Mouse (Mus musculus) kidney, postnatal 0 days (tissue): Measurements from ENCODE around the gene Ier5l. TPM values are rescaled to one million over a fixed set of nuclear protein-coding genes. Genes with fewer than 3 reads are reported as not detected.

Source experiments
- ATAC-seq: fragments of 200-750 bp; cut with Nextera tagmentation; replicated peaks from 2 replicates; pipeline ENCODE4 v1.8.0; 2017; ENCODE audit warnings: low read depth, moderate number of reproducible peaks, moderate TSS enrichment, moderate library complexity; ENCODE audit not compliant: low FRiP score
- DNase-seq: peaks from one replicate; pipeline ENCODE4 v3.0.0-alpha.2; 2016; ENCODE audit warnings: low spot score
- H3K27ac ChIP-seq: fragments of 300-500 bp; sonication (generic); 2 replicates; pipeline ENCODE4 v1.5.1; 2014; ENCODE audit warnings: mild to moderate bottlenecking
- H3K27me3 ChIP-seq: fragments of 300-500 bp; sonication (generic); 2 replicates; pipeline ENCODE4 v1.6.1; 2014; ENCODE audit warnings: low read length, mixed read lengths; ENCODE audit not compliant: insufficient read depth
- H3K36me3 ChIP-seq: fragments of 300-500 bp; sonication (generic); 2 replicates; pipeline ENCODE4 v1.6.1; 2014; ENCODE audit warnings: low read length, mixed read lengths; ENCODE audit not compliant: insufficient read depth
- H3K4me1 ChIP-seq: fragments of 300-500 bp; sonication (generic); replicated peaks from 2 replicates; pipeline ENCODE4 v1.6.1; 2014; ENCODE audit warnings: antibody characterized with exemption, low read length, mixed read lengths; ENCODE audit not compliant: insufficient read depth
- H3K4me2 ChIP-seq: fragments of 300-500 bp; sonication (generic); 2 replicates; pipeline ENCODE4 v1.6.1; 2014; ENCODE audit warnings: mild to moderate bottlenecking, low read length, moderate library complexity, mixed read lengths
- H3K4me3 ChIP-seq: fragments of 300-500 bp; sonication (generic); replicated peaks from 2 replicates; pipeline ENCODE4 v1.5.1; 2014; ENCODE audit warnings: low read depth, low read length
- H3K9ac ChIP-seq: fragments of 300-500 bp; sonication (generic); 2 replicates; pipeline ENCODE4 v1.6.1; 2014; ENCODE audit warnings: low read depth, low read length
- H3K9me3 ChIP-seq: fragments of 300-500 bp; sonication (generic); replicated peaks from 2 replicates; pipeline ENCODE4 v1.6.1; 2016; ENCODE audit warnings: low read length, inconsistent platforms, mixed read lengths
- CTCF ChIP-seq: IDR thresholded peaks from 2 replicates; pipeline ENCODE4 v1.5.1; 2016; ENCODE audit warnings: antibody characterized with exemption, low read depth, mild to moderate bottlenecking, moderate library complexity
- WGBS: fragments of 180-500 bp; shearing (Covaris S2); extraction: QIAGEN DNeasy Blood & Tissue Kit; methylation state at CpG from one replicate; pipeline ENCODE4 v1.1.7; 2014; 5-methylcytosine and 5-hydroxymethylcytosine counted together
- polyA plus RNA-seq: library from polyadenylated mRNA; unstranded; fragments of >200 nt; fragmentation: Nextera tagmentation; extraction: Ambion mirVana; gene quantifications from 2 replicates; pipeline ENCODE4 v1.2.1, GENCODE M21; 2015

The Ier5l gene
- polyA plus RNA-seq, 1 experiment from 2014 or later: 8.1 TPM

DNA sequence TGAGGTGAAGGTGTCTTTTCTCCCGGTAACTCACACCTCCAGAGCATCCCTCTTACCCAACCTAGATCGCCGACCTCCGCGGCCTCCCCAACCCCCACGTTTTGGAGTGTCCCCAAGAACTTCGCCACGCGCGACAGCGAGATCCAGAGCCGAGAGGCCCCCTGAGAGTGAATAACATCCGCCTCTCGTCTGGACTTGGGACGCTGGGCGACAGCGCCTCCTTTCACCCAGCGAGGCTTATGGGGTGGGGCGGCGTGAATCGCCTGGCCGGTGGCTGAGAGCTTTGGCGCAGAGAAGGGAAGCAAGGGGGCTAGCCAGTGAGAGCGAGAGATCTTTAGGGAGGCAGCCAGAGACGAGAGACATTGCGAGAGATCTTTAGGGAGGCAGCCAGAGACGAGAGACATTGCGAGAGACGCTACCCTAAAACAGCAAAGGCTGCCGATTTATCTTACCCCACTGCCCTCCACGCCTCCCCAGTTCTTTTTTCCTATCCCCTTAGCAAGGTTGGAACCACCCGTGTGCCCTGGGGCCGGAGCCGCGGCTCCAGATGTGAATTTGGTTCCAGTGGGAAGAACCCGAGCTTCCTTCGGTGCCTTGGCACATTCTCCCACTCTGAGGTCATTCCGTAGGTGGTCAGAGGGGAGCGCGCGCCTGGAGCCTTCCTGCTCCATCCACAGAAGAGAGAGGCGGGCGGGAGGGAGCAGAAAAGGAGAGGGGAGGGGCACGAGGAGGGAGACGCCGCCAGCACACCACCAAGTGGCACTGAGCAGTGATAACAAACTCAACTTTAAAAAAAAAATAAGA is 3.7 kb downstream of the Ier5l start:
- H3K4me3 ChIP-seq: peak overlapping the region; percentile 89
- H3K27ac ChIP-seq: peak overlapping the region; percentile 99
- H3K4me2 ChIP-seq: peak overlapping the region; percentile 98
- H3K36me3 ChIP-seq: no peaks in the 10 kb centered on the region
- H3K27me3 ChIP-seq: no peaks in the 10 kb centered on the region
- WGBS: under 1% methylated on average over 46 of the region's 46 CpGs
- H3K4me1 ChIP-seq: peaks cover 8% of the 10 kb centered on the region
- no peak for ATAC-seq
- no peaks in the 10 kb centered on the region for H3K9me3 ChIP-seq
- peak overlapping the region; percentile 77 for H3K9ac ChIP-seq
- peak; percentile 31; the same call in 1 of the 2 replicates for TF ChIP-seq CTCF
- DNase-seq: peak; percentile 93

DNA sequence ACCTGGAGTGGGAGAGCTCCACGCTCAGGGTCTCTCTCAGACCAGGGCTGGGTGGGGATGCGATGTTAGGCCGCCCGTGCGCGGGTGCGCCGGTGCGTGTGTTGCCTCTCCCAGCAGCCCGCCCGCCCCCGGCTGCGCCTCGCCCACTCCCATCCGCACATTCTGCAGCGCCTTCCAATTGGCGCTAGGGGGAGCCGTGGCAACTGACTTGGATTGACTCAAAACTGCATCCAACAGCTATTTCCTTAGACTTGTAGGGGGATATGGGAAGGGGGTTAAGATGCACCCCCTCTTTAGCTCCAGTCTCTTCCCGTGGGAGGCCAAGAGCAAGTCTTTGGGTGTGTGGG is 4.2 kb downstream of the Ier5l start:
- H3K4me1 ChIP-seq: peaks cover 8% of the 10 kb centered on the region
- H3K4me2 ChIP-seq: peak overlapping the region; percentile 98
- peak overlapping the region; percentile 77 for H3K9ac ChIP-seq
- DNase-seq (peak; percentile 94), ATAC-seq (0 out of 2 replicates have a peak, but pooled peaks have one; percentile 12)
- H3K27ac ChIP-seq: peak overlapping the region; percentile 99
- H3K4me3 ChIP-seq: peak overlapping the region; percentile 89
- peak; percentile 82 for TF ChIP-seq CTCF
- H3K36me3 ChIP-seq: no peaks in the 10 kb centered on the region
- H3K27me3 ChIP-seq: no peaks in the 10 kb centered on the region
- H3K9me3 ChIP-seq: no peaks in the 10 kb centered on the region
- WGBS: under 1% methylated on average over 18 of the region's 19 CpGs

DNA sequence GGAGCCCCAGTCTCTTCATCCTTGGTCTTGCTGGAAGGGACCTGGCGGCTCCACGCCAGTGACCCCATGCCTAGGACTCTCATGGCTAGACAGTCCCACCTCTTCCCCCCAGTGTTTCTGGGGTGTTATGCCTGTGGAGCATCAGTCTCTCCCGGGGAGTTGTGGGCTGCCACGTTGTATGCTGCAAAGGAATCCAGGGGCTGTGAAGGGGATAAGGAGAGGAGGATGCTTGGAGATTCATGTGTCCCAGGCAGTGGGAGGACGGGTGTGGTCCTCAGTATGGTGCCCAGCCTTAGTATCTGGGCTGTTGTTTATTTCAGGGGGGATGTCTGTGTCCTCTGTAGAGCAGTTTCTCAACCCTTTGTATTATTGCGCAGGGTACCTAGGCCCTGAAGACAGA is 5.0 kb downstream of the Ier5l start:
- Histone ChIP-seq H3K36me3 (no peaks in the 10 kb centered on the region), H3K27ac (peak overlapping the region; percentile 42; the same call in 1 of the 2 replicates), H3K9ac (no peak overlapping the region), H3K4me3 (no peak overlapping the region), H3K4me1 (peaks cover 3% of the 10 kb centered on the region; the same call in 1 of the 2 replicates), H3K27me3 (no peaks in the 10 kb centered on the region), H3K9me3 (no peaks in the 10 kb centered on the region), H3K4me2 (peak overlapping the region; percentile 98; the same call in 1 of the 2 replicates)
- ATAC-seq (no peak), DNase-seq (no peak)
- 66% methylated on average over 6 of the region's 6 CpGs for WGBS
- no peak for TF ChIP-seq CTCF

DNA sequence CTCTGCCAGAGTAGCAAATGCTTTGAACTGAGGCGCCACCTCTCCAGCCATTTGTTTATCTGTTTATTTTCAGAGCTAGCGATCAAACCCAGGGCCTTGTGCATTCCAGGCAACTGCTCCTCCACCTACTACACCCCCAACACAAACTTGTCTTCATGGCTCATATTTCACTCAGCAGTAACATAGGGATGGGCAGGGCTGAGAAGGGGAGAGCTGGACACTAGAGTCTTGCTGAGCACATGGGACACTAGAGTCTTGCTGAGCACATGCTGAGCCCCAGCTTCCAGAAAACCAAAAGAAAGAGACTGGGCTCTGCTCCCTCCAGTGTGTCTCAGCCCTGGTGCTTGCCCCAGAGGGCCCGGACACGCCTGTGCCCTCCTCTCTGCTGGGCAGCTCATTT is 7.2 kb downstream of the Ier5l start:
- H3K9me3 ChIP-seq: no peaks in the 10 kb centered on the region
- no peak overlapping the region for H3K9ac ChIP-seq
- no peak overlapping the region for H3K4me2 ChIP-seq
- no peak overlapping the region for H3K27ac ChIP-seq
- ATAC-seq (no peak), DNase-seq (peak; percentile 63)
- peaks cover 10% of the 10 kb centered on the region; the same call in 1 of the 2 replicates for H3K4me1 ChIP-seq
- no peaks in the 10 kb centered on the region for H3K27me3 ChIP-seq
- TF ChIP-seq CTCF: no peak
- WGBS: 37% methylated on average over 4 of the region's 4 CpGs
- no peak overlapping the region for H3K4me3 ChIP-seq
- no peaks in the 10 kb centered on the region for H3K36me3 ChIP-seq

DNA sequence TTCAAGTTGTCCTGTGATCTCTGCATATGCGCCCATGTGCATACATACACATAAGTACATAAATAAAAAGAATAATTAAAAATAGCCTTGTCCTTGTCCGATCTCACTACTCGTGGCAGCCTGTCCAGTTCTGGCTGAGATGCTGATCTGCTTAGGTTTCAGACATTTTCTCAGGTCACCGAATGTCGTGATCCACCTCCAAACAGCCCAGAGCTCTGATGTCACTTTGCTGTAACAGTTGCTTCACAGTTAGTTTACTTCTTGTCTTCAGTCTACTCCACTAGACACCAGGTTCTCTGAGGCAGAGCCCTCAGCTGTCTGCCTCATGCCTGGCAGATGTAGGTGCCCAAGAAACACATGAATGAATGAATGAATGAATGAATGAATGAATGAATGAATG is 9.6 kb downstream of the Ier5l start:
- Histone ChIP-seq H3K4me3 (peak overlapping the region; percentile 24), H3K36me3 (no peaks in the 10 kb centered on the region), H3K27ac (peak overlapping the region; percentile 86), H3K4me2 (peak overlapping the region; percentile 51), H3K4me1 (peaks cover 10% of the 10 kb centered on the region; the same call in 1 of the 2 replicates), H3K9ac (peak overlapping the region; percentile 14; the same call in 1 of the 2 replicates), H3K9me3 (no peaks in the 10 kb centered on the region), H3K27me3 (no peaks in the 10 kb centered on the region)
- no peak for TF ChIP-seq CTCF
- 40% methylated on average over 5 of the region's 5 CpGs for WGBS
- ATAC-seq: no peak
- no peak for DNase-seq

DNA sequence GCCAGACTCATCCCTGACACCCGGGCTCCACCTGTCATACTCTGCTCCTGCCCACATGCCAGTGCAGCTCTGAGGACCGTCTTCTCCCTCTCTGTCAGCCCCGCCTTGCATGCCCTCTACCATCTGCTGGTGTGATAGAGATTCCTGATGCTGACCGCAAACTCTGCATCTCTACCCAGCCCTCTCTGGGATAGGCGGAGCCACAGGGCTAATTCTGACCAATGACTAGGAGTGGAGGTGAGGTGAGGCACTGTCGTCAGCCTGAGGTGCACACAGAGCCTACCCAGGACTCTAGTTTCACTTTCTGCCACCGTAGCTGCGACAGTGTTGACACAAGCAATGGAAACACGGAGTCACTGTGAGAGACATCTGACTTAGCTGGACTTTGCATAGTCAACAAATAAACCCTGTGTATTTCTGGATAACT is 10.1 kb downstream of the Ier5l start:
- H3K4me2 ChIP-seq: peak overlapping the region; percentile 51
- no peaks in the 10 kb centered on the region for H3K9me3 ChIP-seq
- H3K4me1 ChIP-seq: peaks cover 10% of the 10 kb centered on the region; the same call in 1 of the 2 replicates
- H3K27me3 ChIP-seq: no peaks in the 10 kb centered on the region
- peak overlapping the region; percentile 24 for H3K4me3 ChIP-seq
- no peak for TF ChIP-seq CTCF
- WGBS: 1% methylated on average over 9 of the region's 9 CpGs
- DNase-seq (peak; percentile 89), ATAC-seq (peak; percentile 90)
- no peaks in the 10 kb centered on the region for H3K36me3 ChIP-seq
- H3K9ac ChIP-seq: peak overlapping the region; percentile 14
- peak overlapping the region; percentile 86 for H3K27ac ChIP-seq
